Mouse (Mus musculus) right cerebral cortex, postnatal 14 days (tissue): ENCODE results near the gene Asb6.

Experiments
- DNase-seq: peaks from one replicate; pipeline ENCODE4 v3.0.0; 2022

Asb6 gene

DNA sequence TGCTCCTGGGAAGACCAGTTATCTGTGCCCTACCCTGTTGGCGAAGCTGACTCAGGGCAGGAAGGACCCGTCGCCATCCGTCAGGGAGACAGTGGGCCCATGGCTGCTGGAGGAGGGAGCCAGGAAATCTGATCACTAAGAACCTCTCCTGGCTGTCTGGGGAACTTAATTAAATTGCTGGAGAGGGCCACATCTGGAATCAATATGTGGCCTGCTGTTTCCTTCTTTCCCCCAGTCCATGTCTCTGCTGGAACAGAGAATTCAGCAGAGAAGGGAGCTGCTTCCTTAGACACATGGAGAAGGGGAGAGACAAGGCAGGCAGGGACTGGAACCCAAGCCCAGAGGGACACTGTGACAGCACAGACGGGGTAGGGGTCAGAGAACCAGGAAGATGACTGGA lies 3.5 kb upstream of the Asb6 start:
- DNase-seq: no peak

DNA sequence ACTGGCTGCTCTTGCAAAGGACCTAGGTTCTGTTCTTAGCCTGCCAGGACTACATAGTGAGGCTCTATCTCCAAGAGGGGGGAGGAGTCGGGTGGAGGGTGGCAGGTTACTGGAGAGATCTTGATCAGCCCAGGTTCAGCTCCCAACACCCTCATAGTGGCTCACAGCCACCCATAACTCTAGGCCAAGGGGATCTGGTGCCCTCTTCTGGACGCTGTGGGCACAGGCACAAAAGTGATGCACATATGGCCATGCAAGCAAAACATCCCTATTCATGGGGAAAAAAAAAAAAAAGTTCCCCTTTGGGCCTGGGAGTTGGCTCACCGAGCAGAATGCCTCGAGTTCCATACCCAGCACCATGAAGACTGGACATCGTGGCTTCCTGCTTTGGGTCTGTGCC lies 818 bp downstream of the Asb6 start:
- DNase-seq: no peak

GRCm38 (mm10) chr2:30827749-30828475 lies 2.2 kb downstream of the Asb6 start:
- peak; percentile 97 for DNase-seq

DNA sequence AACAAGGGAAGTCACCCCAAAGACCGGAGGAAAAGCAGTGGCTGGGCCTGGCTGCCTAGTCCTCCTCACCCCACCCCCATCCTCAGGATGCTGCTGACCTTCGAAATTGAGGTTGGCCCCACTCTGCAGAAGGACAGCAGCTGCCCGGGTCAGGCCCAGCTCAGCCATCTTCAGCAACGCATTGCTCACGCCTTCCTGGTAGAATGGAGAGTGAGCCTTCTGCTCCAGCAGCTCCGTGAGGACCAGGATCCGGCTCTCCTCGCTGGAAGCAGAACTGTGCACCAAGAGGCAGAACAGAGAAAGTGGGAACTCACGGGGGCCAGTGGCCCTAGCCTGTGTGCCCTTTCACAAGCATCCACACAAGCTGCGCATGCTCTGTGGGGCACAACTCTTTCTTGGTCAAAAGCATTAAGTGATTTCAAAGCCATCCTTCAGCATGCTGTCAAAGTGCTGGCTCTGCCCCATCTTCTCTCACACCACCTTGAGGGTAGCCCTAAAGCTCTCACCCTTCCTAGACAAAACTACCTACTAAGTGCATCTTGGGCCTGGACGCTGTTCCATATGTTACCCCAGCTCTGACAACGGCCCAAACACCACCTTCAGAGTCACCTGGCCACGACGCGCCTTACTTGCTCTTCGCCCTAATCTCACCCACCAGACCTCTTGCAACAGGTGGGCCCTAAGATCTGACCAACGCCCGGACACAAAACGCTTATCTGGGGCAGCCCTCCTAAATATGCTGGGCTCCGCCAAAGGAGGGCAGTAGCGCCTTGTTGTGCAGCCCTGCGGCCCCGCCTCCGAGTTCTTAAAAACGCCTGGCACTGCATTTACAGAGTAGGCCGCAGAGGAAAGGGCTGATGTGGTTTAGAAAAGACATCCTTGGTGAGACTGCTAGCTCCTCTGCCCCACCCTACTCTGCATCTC lies 3.0 kb downstream of the Asb6 start:
- peak; percentile 67 for DNase-seq

DNA sequence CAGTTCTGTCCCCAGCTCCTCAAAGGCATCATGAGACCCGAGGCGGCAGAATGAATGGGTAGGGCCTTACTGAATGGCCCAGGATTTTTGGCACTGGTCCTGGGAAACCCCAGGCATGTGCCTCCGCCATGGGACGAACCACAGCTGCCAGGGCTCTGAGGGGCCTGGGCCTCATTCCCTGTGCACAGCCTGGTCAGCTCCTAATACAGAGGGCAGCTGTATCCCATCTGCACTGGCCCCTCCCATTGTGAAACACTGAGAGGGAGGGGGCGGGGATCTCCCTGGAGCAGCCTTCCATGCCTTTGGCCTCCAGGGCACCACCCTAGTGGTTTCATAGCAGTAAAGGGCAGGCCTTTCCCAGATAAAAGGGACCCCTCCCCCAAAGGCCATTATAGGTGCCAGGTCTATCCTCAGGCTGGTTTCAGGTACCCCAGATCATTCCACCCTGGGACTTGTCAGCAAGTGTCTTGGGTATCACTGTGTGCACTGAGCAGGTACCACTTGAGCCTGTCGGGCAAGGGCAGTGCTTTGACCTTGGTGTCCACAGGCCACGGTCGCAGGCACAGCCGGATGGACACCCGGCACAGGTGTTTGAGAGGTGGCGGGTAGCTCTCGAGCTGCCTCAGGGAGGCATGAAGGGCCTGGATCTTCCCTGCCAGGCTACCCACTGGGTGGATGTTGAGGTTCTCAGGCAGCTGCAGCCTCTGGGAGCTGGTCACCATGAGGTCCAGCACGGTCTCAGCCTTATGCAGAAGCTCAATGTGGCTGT lies 6.6 kb downstream of the Asb6 start:
- peak; percentile 42 for DNase-seq

DNA sequence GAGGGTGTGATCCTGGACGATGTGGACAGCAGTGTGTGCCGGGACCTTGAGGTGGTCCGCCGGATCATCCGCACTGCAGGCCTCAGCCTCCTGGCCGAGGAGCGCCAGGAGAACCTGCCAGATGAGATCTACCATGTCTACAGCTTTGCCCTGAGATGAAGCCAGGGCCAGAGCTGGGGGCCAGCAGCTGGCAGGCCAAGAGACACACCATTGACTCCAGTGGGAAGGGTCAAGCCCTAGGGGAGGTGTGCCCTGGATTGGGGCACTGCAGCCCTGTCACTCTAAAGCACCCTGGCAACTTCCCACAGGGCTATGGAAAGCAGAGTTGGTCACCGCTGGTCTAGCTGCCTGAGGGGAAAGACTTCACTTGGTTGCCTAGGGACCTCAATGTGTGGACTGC lies 7.7 kb downstream of the Asb6 start:
- no peak for DNase-seq

DNA sequence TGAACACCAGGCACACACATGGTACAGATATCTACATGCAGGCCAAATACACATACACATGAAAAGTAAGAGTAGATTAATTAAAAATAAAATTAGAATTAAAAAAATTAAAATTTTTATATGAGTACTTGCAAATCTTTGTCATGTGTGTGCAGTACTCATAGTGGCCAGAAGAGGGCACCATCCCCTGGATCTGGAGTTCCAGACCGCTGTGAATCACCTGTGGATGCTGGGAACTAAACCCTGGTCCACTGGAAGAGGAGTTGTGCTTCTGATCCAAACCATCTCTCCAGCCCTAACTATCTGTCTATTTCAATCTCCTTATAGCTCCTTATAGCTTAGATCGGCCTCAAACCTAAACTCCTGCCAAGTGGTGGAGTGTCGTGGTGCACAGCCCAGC lies 9.1 kb downstream of the Asb6 start:
- no peak for DNase-seq

DNA sequence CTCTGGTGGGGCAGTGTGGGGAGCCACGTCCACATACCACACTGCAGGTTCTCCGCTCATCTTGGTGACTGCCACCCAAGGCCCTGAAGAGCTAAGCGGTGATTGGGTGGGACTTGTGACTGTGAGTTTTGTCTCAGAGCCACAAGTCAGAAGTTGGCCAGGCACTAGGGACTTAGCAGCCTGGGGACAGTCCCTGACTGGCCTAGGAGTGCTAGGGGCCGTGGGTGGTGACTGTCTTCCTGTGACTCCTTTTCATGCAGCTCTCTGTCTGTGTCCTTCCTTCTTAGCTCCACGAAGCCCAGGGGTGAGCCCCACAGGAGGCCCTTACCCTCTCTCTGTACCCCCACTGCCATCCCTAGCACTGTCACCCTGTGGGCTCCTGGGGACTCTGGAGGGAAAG lies 10.3 kb downstream of the Asb6 start:
- no peak for DNase-seq

DNA sequence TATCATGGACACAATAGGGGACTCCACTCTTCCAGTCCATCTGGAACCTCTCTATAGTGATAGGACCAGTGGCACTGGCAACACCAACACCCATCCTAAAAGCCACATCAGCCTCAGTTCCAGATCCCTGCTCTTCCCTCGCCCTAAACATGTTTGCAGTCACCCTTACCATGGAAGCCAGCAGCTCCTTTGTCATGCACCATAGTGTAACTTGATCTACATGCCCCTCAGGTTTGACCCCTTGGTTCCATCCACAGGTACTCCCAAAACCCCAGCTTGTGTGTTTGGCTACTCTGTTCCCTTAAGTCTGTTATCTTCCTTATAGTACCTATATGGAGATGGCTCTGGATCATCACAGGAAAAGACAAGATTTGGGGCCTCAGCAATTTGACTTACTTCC lies 13.8 kb downstream of the Asb6 start:
- DNase-seq: no peak

DNA sequence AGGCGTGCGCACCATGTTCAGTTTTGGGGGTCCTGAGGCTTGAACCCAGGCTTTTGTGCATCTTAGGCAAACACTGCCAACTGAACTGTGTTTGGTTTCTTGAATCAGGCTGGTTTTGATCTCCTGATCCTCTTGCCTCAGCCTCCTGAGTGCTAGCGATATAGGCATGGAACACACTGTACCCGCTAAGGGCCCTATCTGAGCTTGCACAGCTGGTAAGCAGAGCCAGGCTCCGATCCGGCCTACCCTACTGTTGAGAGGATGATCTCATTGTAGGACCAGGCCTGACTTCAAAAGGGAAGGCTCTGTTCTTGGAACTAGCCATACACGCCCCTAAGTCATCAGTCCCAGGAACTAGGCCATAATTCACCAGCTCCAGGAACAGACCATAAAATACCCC lies 19.6 kb downstream of the Asb6 start:
- no peak for DNase-seq

- DNase-seq: no peak
These were observed 20.6 kb downstream of the Asb6 start for GRCm38 (mm10) chr2:30809503-30809902.

DNA sequence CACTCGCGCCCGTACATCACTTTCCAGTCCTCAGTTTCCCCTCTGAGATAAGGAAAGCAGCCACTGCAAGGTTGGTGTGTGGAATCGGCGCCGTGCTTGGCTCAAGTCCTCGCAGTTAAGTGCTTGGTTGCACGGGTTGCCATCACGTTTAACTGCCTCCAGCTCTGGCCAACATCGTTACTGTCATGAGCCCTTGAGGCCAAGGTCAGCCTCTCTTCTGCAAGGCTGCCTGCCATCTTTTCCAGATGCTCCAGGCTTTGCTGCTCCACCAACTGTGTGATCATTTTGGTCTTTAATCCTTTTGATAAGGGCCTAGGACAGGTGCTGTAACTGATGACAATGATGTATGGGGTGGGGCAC lies 21.9 kb downstream of the Asb6 start:
- DNase-seq: no peak

DNA sequence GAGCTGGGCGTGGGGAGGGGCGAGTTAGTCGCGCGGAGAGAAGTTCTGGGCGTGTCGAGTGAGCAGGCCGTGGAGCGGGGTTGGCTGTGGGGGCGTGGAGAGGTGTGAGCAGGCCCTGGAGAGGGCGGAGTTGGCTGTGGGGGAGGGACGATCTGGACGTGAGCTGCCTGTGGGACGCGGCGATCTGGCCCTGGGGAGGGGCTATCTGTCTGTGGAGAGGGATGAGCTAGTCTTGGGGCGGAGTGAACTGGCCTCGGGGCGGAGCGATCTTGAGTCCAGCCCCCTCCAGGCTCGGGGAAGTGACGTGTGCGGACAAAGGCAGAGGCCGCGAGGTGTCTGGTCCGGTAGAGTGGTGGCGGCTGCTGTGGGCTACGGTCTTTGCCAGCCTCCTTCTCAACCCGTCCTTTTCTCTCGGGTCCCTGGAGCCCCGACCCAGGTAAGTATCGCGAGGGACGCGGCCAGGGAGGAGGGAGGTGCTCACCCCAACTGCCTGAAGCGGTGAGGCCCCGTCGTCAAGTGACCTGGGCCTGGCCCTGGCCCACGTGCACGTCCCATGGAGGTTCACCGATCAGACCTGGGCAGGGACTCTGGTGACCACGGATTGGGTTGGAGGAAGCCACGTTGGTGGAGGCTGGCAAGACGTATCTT lies 22.4 kb downstream of the Asb6 start, which contains the start of gene Ntmt1:
Gene Ntmt1 (plus strand): TSS at position 179 of the 648 bp plus-strand sequence.
- DNase-seq: peak; percentile 98

- no peak for DNase-seq
These were observed 22.9 kb downstream of the Asb6 start for GRCm38 (mm10) chr2:30807147-30807647.

DNA sequence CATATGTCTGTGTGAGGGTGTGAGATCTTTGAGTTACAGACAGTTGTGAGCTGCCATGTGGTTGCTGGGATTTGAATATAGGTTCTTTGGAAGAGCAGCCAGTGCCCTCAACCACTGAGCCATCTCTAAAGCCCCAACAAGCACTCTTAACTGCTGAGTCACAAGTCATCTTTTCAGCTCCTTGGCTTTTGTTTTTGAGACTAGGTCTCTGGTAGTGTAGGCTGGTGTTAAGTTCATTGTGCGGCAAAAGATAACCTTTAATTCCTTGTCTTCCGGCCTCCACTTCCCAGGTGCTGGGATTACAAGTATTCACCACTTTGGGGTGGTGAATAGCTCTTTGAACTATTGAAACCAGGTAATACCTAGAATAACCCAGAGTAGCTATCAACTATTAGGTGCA lies 24.1 kb downstream of the Asb6 start:
- no peak for DNase-seq

GRCm38 (mm10) chr2:30803604-30804003 lies 26.5 kb downstream of the Asb6 start, which contains the start of gene 1700001O22Rik:
1700001O22Rik (minus strand) TSS chr2:30803661.
- no peak for DNase-seq

DNA sequence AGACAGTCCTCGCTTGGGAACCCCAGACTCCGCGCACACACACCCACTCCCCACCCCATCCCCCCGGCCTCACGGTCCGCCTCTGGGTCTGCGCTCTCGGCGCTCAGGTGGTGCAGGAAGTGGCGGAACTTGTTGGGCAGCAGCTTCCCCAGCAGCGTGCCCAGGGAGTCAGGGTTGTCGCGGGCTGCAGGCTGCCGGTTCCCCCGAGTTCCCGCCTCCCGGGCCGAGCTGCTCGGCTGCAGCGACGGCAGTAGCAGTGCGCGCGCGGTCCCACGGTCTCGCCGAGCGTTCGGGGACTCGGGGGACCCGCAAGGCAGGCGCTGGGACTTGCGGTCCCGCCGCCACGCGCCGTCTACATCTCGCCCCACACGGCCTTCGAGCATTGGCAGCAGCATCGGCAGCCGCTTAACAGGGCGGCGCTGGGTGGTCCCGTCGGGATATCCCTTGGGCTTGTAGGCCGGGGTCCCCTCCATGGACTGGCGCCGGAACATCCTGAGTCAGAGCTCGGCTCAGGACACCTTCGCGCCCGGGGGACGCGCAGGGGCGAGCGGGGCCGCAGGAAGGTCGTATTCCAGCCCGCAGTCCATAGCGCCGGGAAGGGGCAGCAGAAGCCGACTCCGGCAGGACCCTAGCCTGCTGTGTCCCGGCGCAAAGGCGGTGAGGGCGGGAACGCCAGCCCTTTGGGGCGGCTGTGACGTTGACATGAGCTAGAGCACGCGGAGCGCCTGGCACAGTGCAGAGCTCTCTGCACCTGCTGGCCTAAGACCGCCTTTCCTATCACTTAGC lies 28.9 kb downstream of the Asb6 start:
- no peak for DNase-seq

DNA sequence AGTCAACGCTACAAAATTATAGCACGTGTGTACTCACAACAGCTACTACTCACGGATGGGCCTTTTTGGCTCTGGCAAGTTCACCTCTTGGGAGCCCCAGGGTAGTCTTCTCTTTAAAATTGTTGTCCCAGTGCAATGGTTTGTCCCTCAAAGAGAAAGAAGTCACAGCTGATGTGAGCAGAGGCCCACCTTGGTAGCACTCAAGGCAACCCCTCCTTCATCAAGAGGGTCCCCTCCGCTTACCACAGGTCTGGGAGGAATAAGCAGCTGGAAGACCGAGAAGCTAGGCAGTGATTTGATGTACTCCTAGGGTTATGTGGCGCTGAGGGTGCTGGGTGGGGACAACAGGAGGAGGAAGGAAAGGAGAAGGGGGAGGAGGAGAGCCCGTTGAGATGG lies 29.5 kb downstream of the Asb6 start:
- DNase-seq: no peak

- DNase-seq: no peak
These were observed 30.7 kb downstream of the Asb6 start for GRCm38 (mm10) chr2:30799456-30799855.

DNA sequence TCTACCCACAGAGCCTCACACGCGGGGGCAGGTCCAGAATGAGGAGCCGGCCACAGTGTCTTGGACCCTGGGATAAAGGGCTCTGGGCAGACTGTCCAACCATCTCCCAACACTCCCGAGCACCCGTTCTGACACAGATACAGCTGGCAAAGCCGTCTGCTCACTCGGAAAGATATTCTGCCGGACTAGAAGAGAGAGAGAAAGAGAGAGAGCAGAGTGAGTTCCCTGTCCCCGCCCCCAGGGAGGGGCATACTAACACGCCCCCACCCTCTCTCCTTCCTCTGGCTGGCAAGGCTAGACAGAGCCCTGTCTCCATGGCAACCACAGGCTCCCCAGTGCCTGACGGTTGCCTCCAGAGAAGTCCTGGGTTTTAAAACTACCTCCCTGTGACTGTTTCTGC lies 33.8 kb downstream of the Asb6 start:
- DNase-seq: peak; percentile 86

- DNase-seq: no peak
These were observed 34.3 kb downstream of the Asb6 start for GRCm38 (mm10) chr2:30795889-30796275.
